Mouse (Mus musculus) duodenum, adult 2 months (tissue): ENCODE results near the gene Gm10974. TPM values are rescaled to one million over a fixed set of nuclear protein-coding genes. Genes with fewer than 3 reads are reported as not detected.

Experiments
- polyA plus RNA-seq: library from polyadenylated mRNA; depleted of rRNA; stranded (reverse); fragments of >200 nt; gene quantifications from 2 replicates; pipeline ENCODE4 v1.2.3, GENCODE M21; 2012; ENCODE audit warnings: low replicate concordance; rRNA removed

Gene Gm10974
- polyA plus RNA-seq: not detected in 2 replicates

DNA sequence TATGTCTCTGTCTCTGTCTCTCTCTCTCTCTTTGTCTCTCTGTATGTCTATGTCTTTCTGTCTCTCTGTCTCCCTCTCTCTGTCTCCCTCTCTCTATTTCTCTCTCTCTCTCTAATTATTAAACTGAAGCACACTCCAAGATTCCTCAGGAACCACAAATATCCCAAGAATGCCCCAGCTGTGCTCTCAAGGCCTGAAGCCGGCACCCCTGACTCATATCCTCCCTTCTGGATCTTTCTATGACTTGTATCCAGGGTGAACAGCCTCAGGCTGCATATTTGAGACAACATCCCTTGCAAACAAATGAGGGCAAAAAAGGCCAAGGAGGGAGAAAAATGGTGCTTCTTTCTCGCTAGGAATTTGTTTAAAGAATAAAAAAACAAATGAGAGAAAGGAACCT, at the start of gene Gm10974:
TSS of gene Gm10974 (plus strand) at position 2 of the 400 bp plus-strand sequence.

DNA sequence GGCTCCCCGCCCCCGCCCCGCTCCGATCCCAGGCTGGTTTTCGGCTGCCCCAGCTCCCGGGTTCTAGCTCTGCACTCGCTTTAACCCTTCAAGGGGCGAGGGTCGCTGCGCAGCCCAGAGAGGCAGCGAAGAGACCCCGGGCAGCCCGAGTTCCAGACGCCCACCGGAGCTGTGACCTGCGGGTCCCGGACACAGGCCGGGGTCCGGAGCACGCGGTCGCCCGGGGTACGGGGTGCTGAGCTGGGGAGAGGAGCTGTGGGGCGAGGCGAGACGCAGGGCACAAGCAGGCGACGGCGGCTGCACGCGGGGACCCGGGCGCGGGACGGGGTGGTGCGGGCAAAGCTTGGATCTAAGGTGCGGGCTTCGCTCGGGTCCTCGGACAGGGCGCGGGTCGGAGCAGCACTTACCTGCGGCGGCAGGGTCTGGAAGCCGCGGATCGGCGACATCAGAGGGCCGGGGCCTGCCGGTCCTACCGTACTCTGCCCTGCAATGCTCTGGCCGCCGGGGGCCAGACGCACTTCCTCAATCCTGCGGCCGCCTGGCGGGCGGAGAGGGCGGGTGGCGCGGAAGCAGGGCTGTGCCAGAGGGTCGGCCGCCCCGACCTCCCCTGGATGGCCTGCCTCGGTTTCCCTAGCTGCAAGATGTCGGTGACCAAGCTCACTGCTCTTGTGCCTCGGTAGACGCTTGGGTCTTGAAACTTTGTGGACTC, 22.3 kb downstream of the Gm10974 start, which contains the start of gene Lrrk1:
TSS of gene Lrrk1 (minus strand) at position 538 of the 709 bp plus-strand sequence.

DNA sequence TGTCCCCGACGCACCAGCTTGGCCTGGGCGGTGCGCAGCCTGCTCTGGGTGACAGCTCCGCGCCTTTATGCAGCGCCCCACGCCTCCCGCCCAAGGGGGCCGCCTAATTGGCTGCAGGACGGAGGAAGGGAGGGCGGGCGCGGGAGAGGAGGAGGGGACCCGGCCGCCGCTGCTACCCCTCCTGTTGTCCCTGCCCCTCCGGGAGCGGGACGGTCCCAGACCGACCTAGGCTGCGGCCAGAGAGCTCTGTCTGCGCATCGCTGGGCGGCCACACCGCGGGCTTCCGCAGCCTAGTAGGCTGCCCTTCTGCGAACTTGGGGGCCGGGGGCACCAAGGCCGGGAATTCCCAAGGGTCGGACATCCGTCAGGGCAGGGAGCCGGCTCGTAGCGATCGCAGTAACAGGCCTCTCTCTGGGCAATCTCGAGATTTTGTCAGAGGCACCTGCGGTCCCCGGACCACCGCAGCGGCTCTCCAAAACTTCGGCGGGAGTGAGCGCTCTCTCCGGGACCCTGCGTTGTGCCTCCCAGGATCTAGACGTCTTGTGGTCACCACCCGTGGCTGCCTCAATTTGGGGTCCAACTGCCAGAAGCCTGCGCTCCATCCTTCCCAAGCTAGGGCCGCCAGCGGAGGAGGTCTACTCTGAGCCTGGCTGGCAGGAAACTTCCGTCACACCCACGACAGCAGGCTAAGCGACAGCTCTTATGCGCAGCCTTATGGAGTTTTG, 61.9 kb downstream of the Gm10974 start, which contains the start of gene Aldh1a3:
TSS of gene Aldh1a3 (minus strand) at position 81 of the 725 bp plus-strand sequence.

Other genes starting within 250 kb of the Gm10974 start
- 25.9 and 38.1 TPM in 2 replicates for gene Lrrk1, start 22.4 kb downstream of the Gm10974 start, polyA plus RNA-seq
- gene Aldh1a3, start 61.6 kb downstream of the Gm10974 start, polyA plus RNA-seq: 12.0 and 14.0 TPM in 2 replicates